ENCODE assay signal across 21 mouse cellular contexts in genomic region chr10:93995100-93995499, GRCm38 (mm10). TPM values are rescaled to one million over a fixed set of nuclear protein-coding genes. Genes with fewer than 3 reads are reported as not detected.
A peak's percentile ranks its signal among the peaks of the same experiment; 100 is the strongest.
DNase-seq lines count a peak whose midpoint lies in the region; ATAC-seq and TF ChIP-seq lines count a peak whose summit lies in the region.
"Had no signal": no experiment of that assay in that cellular context is flagged by ENCODE, and none has a peak within 500 bp of the region (broad histone marks: within the 10 kb centered on the region; RNA-seq: fewer than 3 reads in every experiment).

No protein-coding gene starts in this region.

- 96% methylated on average over 1 of the region's 1 CpGs for WGBS in liver, postnatal 0 days (ENCODE audit: insufficient replicate concordance)
- 88% methylated on average over 1 of the region's 1 CpGs for WGBS in embryonic facial prominence, embryonic 10.5 days

- TF ChIP-seq POLR2A in CH12.LX (IDR thresholded peaks at IDR 0.05; ENCODE audit: low read depth, low read length) (no peak), MEL (IDR thresholded peaks at IDR 0.05; ENCODE audit: control insufficient read depth in 1 of 2, insufficient read depth in 1 of 2, low read depth in 1 of 2, low read length in 2 of 2, poor library complexity in 1 of 2) (no peak)

- no peaks in the 10 kb centered on the region for H3K27me3 ChIP-seq in liver, postnatal 0 days (ENCODE audit: insufficient read depth, low read length)
- H3K27me3 ChIP-seq in CH12.LX (replicated peaks), result no peaks in the 10 kb centered on the region
- no peaks in the 10 kb centered on the region for H3K27me3 ChIP-seq in MEL (ENCODE audit: control insufficient read depth in 1 of 2, insufficient read depth in 2 of 2, low read length in 2 of 2)
- no peaks in the 10 kb centered on the region for H3K27me3 ChIP-seq in embryonic facial prominence, embryonic 10.5 days (replicated peaks; ENCODE audit: low read depth, poor library complexity, severe bottlenecking)
- H3K27me3 ChIP-seq: embryonic facial prominence, embryonic 15.5 days; forebrain, embryonic 15.5 days; hindbrain, embryonic 12.5 days had no signal

- no peaks in the 10 kb centered on the region for H3K4me1 ChIP-seq in liver, postnatal 0 days (ENCODE audit: insufficient read depth)
- no peaks in the 10 kb centered on the region for H3K4me1 ChIP-seq in CH12.LX (ENCODE audit: control insufficient read depth in 1 of 2, insufficient read depth in 2 of 2)
- H3K4me1 ChIP-seq in MEL (ENCODE audit: control insufficient read depth in 1 of 2, insufficient read depth in 2 of 2, low read length in 2 of 2), result no peaks in the 10 kb centered on the region
- H3K4me1 ChIP-seq in embryonic facial prominence, embryonic 10.5 days, result no peaks in the 10 kb centered on the region
- H3K4me1 ChIP-seq: embryonic facial prominence, embryonic 15.5 days; forebrain, embryonic 15.5 days; heart, embryonic 10.5 days; hindbrain, embryonic 12.5 days had no signal

- ATAC-seq in liver, postnatal 0 days, result no peak
- peak; percentile 67 for ATAC-seq in erythroblast, adult 5-6 weeks (replicated peaks; ENCODE audit: low FRiP score, poor library complexity, severe bottlenecking)
- ATAC-seq: forebrain, embryonic 15.5 days; hindbrain, embryonic 16.5 days; inflammation-experienced regulatory T-cells, adult 6 months had no signal

- H3K4me3 ChIP-seq in liver, postnatal 0 days (ENCODE audit: low read depth, low read length), result no peak overlapping the region
- H3K4me3 ChIP-seq in CH12.LX (replicated peaks in 1 of 3; ENCODE audit: low read depth in 2 of 3, low read length in 2 of 3, poor library complexity in 1 of 3) (no peak overlapping the region), MEL (ENCODE audit: control insufficient read depth in 1 of 2, insufficient read depth in 1 of 2, low read depth in 2 of 2, low read length in 2 of 2) (no peak overlapping the region)
- H3K4me3 ChIP-seq in embryonic facial prominence, embryonic 10.5 days, result no peak overlapping the region
- H3K4me3 ChIP-seq: embryonic facial prominence, embryonic 15.5 days; forebrain, embryonic 15.5 days; heart, embryonic 10.5 days; hindbrain, embryonic 12.5 days had no signal

- TF ChIP-seq CTCF in liver, postnatal 0 days (IDR thresholded peaks at IDR 0.05; ENCODE audit: low read depth), result no peak
- no peak for TF ChIP-seq CTCF in CH12.LX (conservative IDR thresholded peaks at IDR 0.05 in 1 of 2, IDR thresholded peaks at IDR 0.05 in 1 of 2; ENCODE audit: low read depth in 2 of 2, low read length in 2 of 2)
- TF ChIP-seq CTCF in MEL (IDR thresholded peaks at IDR 0.05 in 2 of 3, conservative IDR thresholded peaks at IDR 0.05 in 1 of 3; ENCODE audit: control insufficient read depth in 1 of 3, insufficient read depth in 1 of 3, low read depth in 2 of 3, low read length in 3 of 3, poor library complexity in 1 of 3, severe bottlenecking in 1 of 3), result no peak

- no peak overlapping the region for H3K4me2 ChIP-seq in liver, postnatal 0 days (ENCODE audit: low read depth, low read length)
- no peak overlapping the region for H3K4me2 ChIP-seq in CH12.LX (ENCODE audit: insufficient read depth, low read depth, poor library complexity, severe bottlenecking)
- H3K4me2 ChIP-seq: embryonic facial prominence, embryonic 15.5 days; forebrain, embryonic 15.5 days; hindbrain, embryonic 12.5 days had no signal

- no peak overlapping the region for H3K27ac ChIP-seq in liver, postnatal 0 days (ENCODE audit: low read depth)
- H3K27ac ChIP-seq in CH12.LX (ENCODE audit: insufficient read depth, low read depth) (no peak overlapping the region), MEL (ENCODE audit: control insufficient read depth, low read depth, low read length) (no peak overlapping the region)
- H3K27ac ChIP-seq in embryonic facial prominence, embryonic 10.5 days (replicated peaks), result no peak overlapping the region
- H3K27ac ChIP-seq: embryonic facial prominence, embryonic 15.5 days; forebrain, embryonic 15.5 days; heart, embryonic 10.5 days; hindbrain, embryonic 12.5 days had no signal

- H3K36me3 ChIP-seq in liver, postnatal 0 days (replicated peaks; ENCODE audit: insufficient read depth, low read length), result peaks cover 45% of the 10 kb centered on the region
- H3K36me3 ChIP-seq in CH12.LX (replicated peaks in 1 of 2; ENCODE audit: control insufficient read depth in 1 of 2, insufficient read depth in 1 of 2, low read length in 1 of 2), result peaks cover 51 to 84% of the 10 kb centered on the region in 2 experiments
- peaks cover 0 to 6% of the 10 kb centered on the region in 2 experiments; a peak in 2 of 4 replicates for H3K36me3 ChIP-seq in MEL (ENCODE audit: control insufficient read depth in 1 of 2, insufficient read depth in 2 of 2, low read length in 2 of 2)
- peaks cover 91% of the 10 kb centered on the region for H3K36me3 ChIP-seq in embryonic facial prominence, embryonic 10.5 days (replicated peaks)

- in situ Hi-C loops in CH12.LX (cut with MboI; ENCODE audit: low pct_ligation_motif_present, low pct_unique_long_range_greater_than_20kb, low sequenced_read_pairs), result no loop called here

- dilution Hi-C loops in CH12.LX (cut with MboI; ENCODE audit: extremely low pct_ligation_motif_present, extremely low pct_unique_long_range_greater_than_20kb, low sequenced_read_pairs), result no loop called here

- no peak for TF ChIP-seq RAD21 in CH12.LX (IDR thresholded peaks at IDR 0.05; ENCODE audit: low read depth, low read length)
- no peak for TF ChIP-seq RAD21 in MEL (IDR thresholded peaks at IDR 0.05; ENCODE audit: low read depth, low read length)

- TF ChIP-seq EP300 in liver, postnatal 0 days (IDR thresholded peaks at IDR 0.05; ENCODE audit: low read depth), result no peak
- TF ChIP-seq EP300 in CH12.LX (IDR thresholded peaks at IDR 0.05; ENCODE audit: low read length) (no peak), MEL (IDR thresholded peaks at IDR 0.05; ENCODE audit: low read depth in 1 of 2, low read length in 2 of 2) (no peak)

- H3K9ac ChIP-seq in liver, postnatal 0 days (replicated peaks), result no peak overlapping the region
- H3K9ac ChIP-seq in CH12.LX (ENCODE audit: insufficient read depth, low read depth) (no peak overlapping the region), MEL (ENCODE audit: control insufficient read depth, low read depth, low read length, poor library complexity, severe bottlenecking) (no peak overlapping the region)
- H3K9ac ChIP-seq: embryonic facial prominence, embryonic 15.5 days; forebrain, embryonic 15.5 days; hindbrain, embryonic 12.5 days had no signal

- peak; percentile 34 for DNase-seq in liver
- no peak for DNase-seq in liver, postnatal 0 days
- peak; percentile 16 for DNase-seq in CH12.LX (ENCODE audit: extremely low read depth)
- peak; percentile 20 for DNase-seq in MEL (ENCODE audit: low read depth, low spot score)
- DNase-seq in natural killer cell, adult 2 months (ENCODE audit: low spot score in 2 of 2), result no peak
- no peak for DNase-seq in embryonic facial prominence, embryonic 10.5 days (ENCODE audit: low spot score)
- DNase-seq: adrenal gland, adult 2 months; adrenal gland, postnatal 25 days; cerebellum, adult 2 months; cerebellum, postnatal 10 days; gastrocnemius, postnatal 36 days; heart, adult 18-20 months; kidney, adult 18-20 months had no signal

- H3K79me2 ChIP-seq in CH12.LX (replicated peaks; ENCODE audit: control insufficient read depth, extremely low read depth, insufficient read depth, poor library complexity, severe bottlenecking) (no peaks in the 10 kb centered on the region), MEL (ENCODE audit: control insufficient read depth, insufficient read depth, low read length, poor library complexity) (no peaks in the 10 kb centered on the region)

- H3K9me3 ChIP-seq in liver, postnatal 0 days (ENCODE audit: low read length), result no peaks in the 10 kb centered on the region
- H3K9me3 ChIP-seq in CH12.LX (replicated peaks; ENCODE audit: low read length) (no peaks in the 10 kb centered on the region), MEL (replicated peaks; ENCODE audit: insufficient read depth, low read length) (no peaks in the 10 kb centered on the region)
- no peaks in the 10 kb centered on the region for H3K9me3 ChIP-seq in embryonic facial prominence, embryonic 10.5 days
- H3K9me3 ChIP-seq: embryonic facial prominence, embryonic 15.5 days; forebrain, embryonic 15.5 days; G1E; heart, embryonic 10.5 days; hindbrain, embryonic 12.5 days had no signal

TF ChIP-seq in CH12.LX, 34 proteins besides CTCF, POLR2A, EP300 and RAD21 (continues in another document):
- TF ChIP-seq MYC (IDR thresholded peaks at IDR 0.05; ENCODE audit: low read depth, low read length), result no peak
- TF ChIP-seq ETS1 (conservative IDR thresholded peaks at IDR 0.05; ENCODE audit: low read depth, low read length), result no peak
- no peak for TF ChIP-seq MAX (IDR thresholded peaks at IDR 0.05; ENCODE audit: low read length)

TF ChIP-seq in MEL, 35 proteins besides CTCF, POLR2A, EP300 and RAD21:
- TF ChIP-seq POLR2AphosphoS5 (IDR thresholded peaks at IDR 0.05; ENCODE audit: borderline replicate concordance, low read depth, low read length), result no peak
- TF ChIP-seq ZKSCAN1 (IDR thresholded peaks at IDR 0.05; ENCODE audit: low read depth, low read length), result no peak
- TF ChIP-seq SMC3 (IDR thresholded peaks at IDR 0.05; ENCODE audit: low read depth, low read length), result no peak

RNA-seq across cellular contexts. Expression of gene Vezt, which starts 40.5 kb away (rescaled TPM):
- 8.6 TPM in 2 replicates for polyA plus RNA-seq in liver, postnatal 0 days (2015; fragmentation: Nextera tagmentation; extraction: Ambion mirVana)
- total RNA-seq in CH12.LX (2012; rRNA removed) (18.0 and 18.8 TPM in 2 replicates), CH12.LX (2014; rRNA removed) (17.2 and 18.4 TPM in 2 replicates), MEL (2012; rRNA removed) (9.5 and 12.6 TPM in 2 replicates)
- polyA plus RNA-seq in CH12.LX (2012; ENCODE audit: insufficient read length, low read depth) (21.2 and 26.5 TPM in 2 replicates), MEL (2012; ENCODE audit: insufficient read depth in 1 of 2, insufficient read length in 2 of 2, low read depth in 1 of 2, low replicate concordance in 2 of 2, missing spikeins in 1 of 2) (10 to 100 TPM in 1 of 2 experiments, not detected in 1; 13.5 TPM)
- total RNA-seq in erythroblast, adult 5-6 weeks (2015; ENCODE audit: low replicate concordance), result 12.3 and 25.6 TPM in 2 replicates
- 19.5 and 20.9 TPM in 2 replicates for total RNA-seq in erythroblast, adult 5-6 weeks (2017; ENCODE audit: low replicate concordance)
- 24.8 and 25.0 TPM in 2 replicates for polyA plus RNA-seq in embryonic facial prominence, embryonic 10.5 days (2016; fragmentation: Nextera tagmentation; extraction: Ambion mirVana)

RNA-seq across cellular contexts. Expression of gene Fgd6, which starts 40.7 kb away (rescaled TPM):
- polyA plus RNA-seq in liver, postnatal 0 days (2015; fragmentation: Nextera tagmentation; extraction: Ambion mirVana), result 2.4 TPM in 2 replicates
- 5.0 and 7.2 TPM in 2 replicates for total RNA-seq in CH12.LX (2012; rRNA removed)
- total RNA-seq in CH12.LX (2014; rRNA removed), result 3.0 and 3.3 TPM in 2 replicates
- polyA plus RNA-seq in CH12.LX (2012; ENCODE audit: insufficient read length, low read depth), result 4.7 and 5.0 TPM in 2 replicates
- 1.2 and 1.4 TPM in 2 replicates for total RNA-seq in MEL (2012; rRNA removed)
- 1 to 10 TPM in 1 of 2 experiments, not detected in 1; 2.8 TPM for polyA plus RNA-seq in MEL (2012; ENCODE audit: insufficient read depth in 1 of 2, insufficient read length in 2 of 2, low read depth in 1 of 2, low replicate concordance in 2 of 2, missing spikeins in 1 of 2)
- total RNA-seq in erythroblast, adult 5-6 weeks (2015; ENCODE audit: low replicate concordance), result 7.5 and 9.2 TPM in 2 replicates
- 8.8 and 9.1 TPM in 2 replicates for total RNA-seq in erythroblast, adult 5-6 weeks (2017; ENCODE audit: low replicate concordance)
- 4.0 and 4.5 TPM in 2 replicates for polyA plus RNA-seq in embryonic facial prominence, embryonic 10.5 days (2016; fragmentation: Nextera tagmentation; extraction: Ambion mirVana)

Comparison
In these comparisons a context has a peak if more than half of its experiments do, and no peak if none do; other contexts are left out.
1. DNase-seq: peak in liver (single experiment), CH12.LX (single experiment) and MEL (single experiment); none in liver, postnatal 0 days (single experiment), natural killer cell, adult 2 months (0 of 2) and embryonic facial prominence, embryonic 10.5 days (single experiment).